Mouse (Mus musculus): ENCODE results near the gene Emx2. TPM values are rescaled to one million over a fixed set of nuclear protein-coding genes. Genes with fewer than 3 reads are reported as not detected.

Gene Emx2
- polyA plus RNA-seq, 1 experiment from 2014 or later, result 20.3 TPM

DNA sequence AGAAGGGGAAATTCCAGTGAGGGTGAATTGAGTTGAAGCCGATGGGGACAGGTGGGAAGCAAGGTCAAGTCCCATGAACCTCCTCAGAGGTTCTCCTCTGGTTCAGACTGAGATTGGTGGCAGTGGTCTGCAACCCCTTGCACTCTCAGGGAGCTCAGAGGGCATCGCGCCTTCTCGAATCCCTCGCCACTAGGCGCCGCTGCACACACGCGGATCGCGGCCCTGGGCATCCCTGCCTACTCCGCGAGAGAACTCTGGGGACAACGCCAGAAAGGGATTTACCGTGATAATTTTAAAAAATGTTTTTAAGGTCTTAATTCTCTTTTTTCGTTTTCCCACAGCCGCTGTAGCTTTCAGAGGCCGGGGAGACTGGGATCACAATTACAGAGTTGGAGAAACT lies 4.0 kb upstream of the Emx2 start:
- H3K27me3 ChIP-seq, result peaks cover 96% of the 10 kb centered on the region
- H3K36me3 ChIP-seq, result no peaks in the 10 kb centered on the region
- H3K27ac ChIP-seq, result no peak overlapping the region
- H3K9me3 ChIP-seq, result no peaks in the 10 kb centered on the region
- H3K4me1 ChIP-seq (replicated peaks), result peaks cover 33% of the 10 kb centered on the region
- under 1% methylated on average over 18 of the region's 18 CpGs for WGBS
- H3K9ac ChIP-seq (replicated peaks), result no peak overlapping the region
- peak overlapping the region; percentile 57 for H3K4me2 ChIP-seq (replicated peaks)
- peak; percentile 74 for ATAC-seq
- H3K4me3 ChIP-seq (replicated peaks), result no peak overlapping the region; the same call in 1 of the 2 replicates

DNA sequence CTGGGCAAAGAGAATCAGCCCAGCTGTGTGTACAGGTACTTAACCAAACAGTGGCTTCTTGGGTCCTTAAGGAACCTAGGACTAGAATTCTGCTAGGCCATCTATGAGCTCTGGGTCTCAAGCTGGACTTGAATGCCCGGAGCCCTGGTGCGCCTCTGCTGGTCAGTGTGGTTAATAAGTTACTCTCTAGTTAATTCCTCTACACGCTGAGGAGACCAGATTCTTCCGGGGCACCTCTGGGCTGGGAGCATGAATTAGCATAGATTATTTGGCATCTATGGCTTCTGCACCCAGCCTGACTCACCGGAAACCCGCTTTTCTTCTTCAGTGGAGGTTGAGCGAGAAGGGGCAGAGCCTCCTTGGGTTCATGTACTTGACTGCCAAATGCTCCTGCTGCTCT lies 2.5 kb upstream of the Emx2 start:
- H3K4me2 ChIP-seq (replicated peaks), result peak overlapping the region; percentile 57
- peak overlapping the region; percentile 54 for H3K4me3 ChIP-seq (replicated peaks)

DNA sequence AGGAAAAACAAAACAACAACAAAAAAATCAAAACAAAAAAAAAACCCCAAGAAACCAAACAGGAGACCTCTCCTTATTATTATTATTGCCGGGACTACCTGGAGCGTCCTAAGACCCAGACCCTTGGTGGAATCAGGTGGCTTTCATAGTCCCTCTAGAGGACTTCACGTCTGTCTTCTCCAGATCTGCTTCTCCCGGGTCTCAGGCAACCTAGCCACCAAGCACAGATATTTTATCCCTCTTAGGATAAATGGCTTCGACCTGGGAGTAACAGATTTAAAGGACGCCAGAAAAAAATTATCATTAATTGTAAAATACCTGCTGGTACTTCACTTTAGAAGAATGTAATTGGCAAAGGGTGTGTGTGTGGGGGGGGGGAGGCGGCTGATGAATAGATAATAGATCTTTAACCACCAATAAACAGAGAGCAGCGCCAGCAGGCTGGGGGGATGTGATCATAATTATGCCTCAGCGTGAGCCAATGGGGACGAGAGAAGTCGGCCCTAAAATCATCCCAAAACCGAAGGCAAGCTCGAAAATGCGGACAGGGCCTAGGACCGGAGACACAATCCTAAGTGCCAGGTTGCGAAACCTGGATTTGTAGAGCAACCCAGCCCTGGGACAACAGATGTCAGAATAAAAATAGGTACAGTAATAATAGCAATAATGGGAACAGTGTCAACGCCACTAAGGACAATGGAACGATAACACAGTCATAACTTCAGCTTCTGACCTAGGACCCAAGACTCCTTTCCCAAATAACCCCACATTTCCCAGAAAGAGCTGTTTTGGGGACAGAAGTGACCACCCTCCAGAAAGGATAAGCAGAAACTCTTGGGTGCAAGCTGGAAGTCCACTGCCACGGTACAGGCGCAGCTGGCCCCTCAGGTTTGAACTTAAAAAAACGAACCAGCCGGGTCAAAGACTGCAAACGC lies 894 bp upstream of the Emx2 start:
- Histone ChIP-seq H3K27me3 (peaks cover 89% of the 10 kb centered on the region), H3K9me3 (no peaks in the 10 kb centered on the region), H3K27ac (peak overlapping the region; percentile 92), H3K4me1 (replicated peaks) (peaks cover 27% of the 10 kb centered on the region), H3K4me3 (replicated peaks) (peak overlapping the region; percentile 54), H3K4me2 (replicated peaks) (peak overlapping the region; percentile 57), H3K9ac (replicated peaks) (peak overlapping the region; percentile 79), H3K36me3 (no peaks in the 10 kb centered on the region)
- WGBS, result 2% methylated on average over 23 of the region's 23 CpGs
- ATAC-seq, result no peak

More for the DNA sequence above, 2.5 kb upstream of the Emx2 start:
- H3K27me3 ChIP-seq, result peaks cover 94% of the 10 kb centered on the region
- H3K9me3 ChIP-seq, result no peaks in the 10 kb centered on the region
- H3K4me1 ChIP-seq (replicated peaks), result peaks cover 38% of the 10 kb centered on the region
- no peak for ATAC-seq
- H3K36me3 ChIP-seq, result no peaks in the 10 kb centered on the region
- H3K9ac ChIP-seq (replicated peaks), result peak overlapping the region; percentile 28; the same call in 1 of the 2 replicates
- no peak overlapping the region for H3K27ac ChIP-seq
- WGBS, result 10% methylated on average over 7 of the region's 7 CpGs

DNA sequence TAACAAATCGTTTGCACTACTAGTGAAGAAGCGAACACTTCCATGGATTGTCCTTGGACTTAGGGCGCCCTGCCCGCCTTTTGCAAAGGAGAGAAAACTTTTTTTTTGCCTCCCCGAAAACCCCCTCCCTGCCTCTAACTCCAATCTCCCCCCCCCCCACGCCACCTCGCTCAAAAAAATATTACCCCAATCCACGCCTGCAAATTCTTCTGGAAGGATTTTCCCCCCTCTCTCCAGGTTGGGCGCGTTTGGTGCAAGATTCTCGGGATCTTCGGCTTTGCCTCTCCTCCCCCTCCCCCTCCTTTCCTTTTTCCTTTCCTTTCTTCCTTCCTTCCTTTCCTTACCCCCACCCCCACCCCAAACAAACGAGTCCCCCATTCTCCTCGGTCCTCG lies 567 bp downstream of the Emx2 start:
- peak overlapping the region; percentile 79 for H3K9ac ChIP-seq (replicated peaks)
- peak overlapping the region; percentile 92 for H3K27ac ChIP-seq
- ATAC-seq, result no peak
- no peaks in the 10 kb centered on the region for H3K9me3 ChIP-seq
- WGBS, result 2% methylated on average over 15 of the region's 15 CpGs
- H3K4me2 ChIP-seq (replicated peaks), result peak overlapping the region; percentile 57
- peaks cover 89% of the 10 kb centered on the region for H3K27me3 ChIP-seq
- H3K36me3 ChIP-seq, result no peaks in the 10 kb centered on the region
- H3K4me3 ChIP-seq (replicated peaks), result peak overlapping the region; percentile 54
- peaks cover 30% of the 10 kb centered on the region for H3K4me1 ChIP-seq (replicated peaks)

DNA sequence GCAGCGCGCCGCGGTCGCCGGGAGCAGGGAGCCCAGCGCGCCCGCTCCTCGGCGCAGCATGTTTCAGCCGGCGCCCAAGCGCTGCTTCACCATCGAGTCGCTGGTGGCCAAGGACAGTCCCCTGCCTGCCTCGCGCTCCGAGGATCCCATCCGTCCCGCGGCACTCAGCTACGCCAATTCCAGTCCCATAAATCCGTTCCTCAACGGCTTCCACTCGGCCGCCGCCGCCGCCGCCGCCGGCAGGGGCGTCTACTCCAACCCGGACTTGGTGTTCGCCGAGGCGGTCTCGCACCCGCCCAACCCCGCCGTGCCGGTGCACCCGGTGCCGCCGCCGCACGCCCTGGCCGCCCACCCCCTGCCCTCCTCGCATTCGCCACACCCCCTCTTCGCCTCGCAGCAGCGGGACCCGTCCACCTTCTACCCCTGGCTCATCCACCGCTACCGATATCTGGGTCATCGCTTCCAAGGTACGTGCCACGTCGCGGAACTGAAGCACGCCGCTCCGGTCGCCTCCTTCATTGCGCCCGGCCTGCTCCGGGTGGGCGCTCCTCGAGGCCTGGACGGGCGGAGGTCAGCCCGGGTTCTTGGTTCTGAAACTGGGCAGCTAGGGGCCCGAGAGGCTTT lies 1.1 kb downstream of the Emx2 start:
- peak overlapping the region; percentile 57 for H3K4me2 ChIP-seq (replicated peaks)
- peak overlapping the region; percentile 79 for H3K9ac ChIP-seq (replicated peaks)
- peaks cover 30% of the 10 kb centered on the region for H3K4me1 ChIP-seq (replicated peaks)
- ATAC-seq, result peak; percentile 31; the same call in 1 of the 2 replicates
- H3K27me3 ChIP-seq, result peaks cover 89% of the 10 kb centered on the region
- no peaks in the 10 kb centered on the region for H3K36me3 ChIP-seq
- H3K9me3 ChIP-seq, result no peaks in the 10 kb centered on the region
- under 1% methylated on average over 70 of the region's 75 CpGs for WGBS
- peak overlapping the region; percentile 92 for H3K27ac ChIP-seq
- H3K4me3 ChIP-seq (replicated peaks), result peak overlapping the region; percentile 54

DNA sequence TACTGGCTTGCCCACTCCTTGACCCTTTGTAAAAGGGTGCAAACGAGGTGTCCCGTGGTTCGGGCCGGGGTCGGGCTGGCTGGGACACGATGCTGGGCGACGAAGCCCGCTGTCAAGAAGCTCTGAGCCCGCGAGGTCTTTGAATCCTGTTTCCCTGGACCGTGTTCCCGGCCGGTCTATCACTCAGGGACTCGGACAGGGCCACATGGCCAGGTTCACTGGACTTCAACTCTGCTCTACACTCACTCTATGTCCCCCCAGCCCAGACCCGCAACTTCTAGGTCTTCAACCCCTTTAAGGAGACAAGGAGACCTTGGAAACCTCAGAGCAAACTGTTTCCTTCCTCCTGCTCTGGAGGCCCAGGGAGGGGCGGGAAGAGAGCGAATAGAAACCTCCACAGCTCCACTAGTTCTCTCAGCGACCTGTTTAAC lies 1.7 kb downstream of the Emx2 start:
- no peaks in the 10 kb centered on the region for H3K36me3 ChIP-seq
- peak overlapping the region; percentile 79 for H3K9ac ChIP-seq (replicated peaks)
- 1% methylated on average over 19 of the region's 19 CpGs for WGBS
- peak overlapping the region; percentile 92 for H3K27ac ChIP-seq
- peaks cover 30% of the 10 kb centered on the region for H3K4me1 ChIP-seq (replicated peaks)
- peak overlapping the region; percentile 57 for H3K4me2 ChIP-seq (replicated peaks)
- ATAC-seq, result no peak
- peaks cover 89% of the 10 kb centered on the region for H3K27me3 ChIP-seq
- peak overlapping the region; percentile 54 for H3K4me3 ChIP-seq (replicated peaks)
- no peaks in the 10 kb centered on the region for H3K9me3 ChIP-seq

DNA sequence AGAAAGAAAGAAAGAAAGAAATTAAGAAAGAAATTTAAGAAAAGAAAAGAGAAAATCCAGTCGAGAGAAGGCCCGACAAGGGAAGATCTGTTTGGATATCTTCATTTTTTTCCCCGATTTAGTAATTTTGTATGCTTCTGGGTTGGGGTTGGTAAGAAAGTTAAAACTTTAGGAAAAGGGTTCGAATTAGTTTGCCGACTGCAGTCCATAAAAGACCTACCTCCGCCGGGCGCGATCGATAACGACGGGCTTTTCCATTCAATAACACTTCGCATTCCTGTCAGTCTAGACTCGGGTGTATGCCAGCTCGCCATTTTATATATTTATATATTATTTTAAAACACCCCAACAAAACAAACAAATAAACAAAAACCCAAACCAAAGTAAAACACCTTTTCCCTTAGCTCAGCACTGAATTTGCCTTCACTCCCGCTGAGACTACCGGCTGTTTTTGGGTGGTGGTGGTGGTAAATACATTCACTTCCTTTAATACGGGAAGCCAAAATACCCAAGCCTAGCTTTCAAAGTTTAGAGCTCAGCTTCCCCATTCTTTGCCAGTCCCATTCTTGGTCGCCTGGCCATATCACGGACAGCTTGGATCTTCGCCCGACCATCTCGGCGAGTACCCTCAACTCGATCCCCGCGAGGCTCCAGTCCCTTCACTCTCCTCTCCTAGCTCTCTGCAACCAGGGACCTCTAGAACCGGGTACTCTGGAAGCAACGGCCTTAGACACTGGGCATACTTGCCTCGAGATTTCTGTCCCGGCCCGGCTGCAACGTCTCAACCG lies 2.4 kb downstream of the Emx2 start:
- H3K27me3 ChIP-seq, result peaks cover 89% of the 10 kb centered on the region
- under 1% methylated on average over 34 of the region's 34 CpGs for WGBS
- ATAC-seq, result no peak

DNA sequence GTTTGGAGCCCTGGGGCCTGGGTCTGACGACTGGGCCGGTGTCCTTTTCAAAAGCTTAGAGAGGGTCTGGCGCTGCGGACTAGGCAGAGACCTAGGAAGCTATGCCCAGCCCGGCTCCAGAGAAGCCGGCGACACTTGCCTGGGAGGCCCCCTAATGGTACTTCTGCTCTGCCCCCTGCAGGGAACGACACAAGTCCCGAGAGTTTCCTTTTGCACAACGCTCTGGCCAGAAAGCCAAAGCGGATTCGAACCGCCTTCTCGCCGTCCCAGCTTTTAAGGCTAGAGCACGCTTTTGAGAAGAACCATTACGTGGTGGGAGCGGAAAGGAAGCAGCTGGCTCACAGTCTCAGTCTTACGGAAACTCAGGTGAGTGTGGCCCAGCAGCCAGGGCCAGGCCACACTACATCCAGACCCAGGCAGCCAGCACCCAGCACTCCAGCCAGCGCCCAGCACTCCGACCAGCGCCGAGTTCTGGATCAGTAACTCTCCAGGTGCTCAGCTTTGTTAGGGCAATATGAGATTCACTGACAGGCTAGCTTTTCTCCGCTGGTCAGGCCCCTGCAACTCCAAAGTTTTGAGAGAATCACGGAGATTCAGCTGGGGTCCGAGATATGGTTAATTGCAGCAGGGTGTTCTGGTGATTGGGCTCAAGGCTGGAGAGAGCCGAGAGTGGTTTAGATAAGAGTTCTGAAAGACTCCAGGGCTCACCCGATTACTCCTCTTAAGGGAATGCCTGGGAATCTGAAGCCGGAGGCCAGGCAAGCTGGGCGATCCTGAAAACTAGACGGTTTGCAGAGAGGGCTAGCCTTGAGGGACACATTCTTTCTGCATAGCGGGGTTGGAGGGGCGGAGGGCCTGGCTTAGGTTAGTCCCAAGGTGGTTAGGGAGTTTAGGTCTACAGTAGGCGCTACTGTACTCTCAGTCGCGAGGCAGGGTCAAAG lies 3.6 kb downstream of the Emx2 start:
- peak overlapping the region; percentile 54 for H3K4me3 ChIP-seq (replicated peaks)
- no peaks in the 10 kb centered on the region for H3K9me3 ChIP-seq
- peak overlapping the region; percentile 57 for H3K4me2 ChIP-seq (replicated peaks)
- 3% methylated on average over 36 of the region's 36 CpGs for WGBS
- peak overlapping the region; percentile 79 for H3K9ac ChIP-seq (replicated peaks)
- H3K27ac ChIP-seq, result peak overlapping the region; percentile 73
- peaks cover 44% of the 10 kb centered on the region for H3K4me1 ChIP-seq (replicated peaks)
- ATAC-seq, result no peak
- H3K27me3 ChIP-seq, result peaks cover 89% of the 10 kb centered on the region
- no peaks in the 10 kb centered on the region for H3K36me3 ChIP-seq

More for the DNA sequence above, 2.4 kb downstream of the Emx2 start:
- Histone ChIP-seq H3K27ac (peak overlapping the region; percentile 92), H3K9ac (replicated peaks) (peak overlapping the region; percentile 79), H3K4me1 (replicated peaks) (peaks cover 34% of the 10 kb centered on the region), H3K4me2 (replicated peaks) (peak overlapping the region; percentile 57), H3K9me3 (no peaks in the 10 kb centered on the region), H3K36me3 (no peaks in the 10 kb centered on the region), H3K4me3 (replicated peaks) (peak overlapping the region; percentile 54)

DNA sequence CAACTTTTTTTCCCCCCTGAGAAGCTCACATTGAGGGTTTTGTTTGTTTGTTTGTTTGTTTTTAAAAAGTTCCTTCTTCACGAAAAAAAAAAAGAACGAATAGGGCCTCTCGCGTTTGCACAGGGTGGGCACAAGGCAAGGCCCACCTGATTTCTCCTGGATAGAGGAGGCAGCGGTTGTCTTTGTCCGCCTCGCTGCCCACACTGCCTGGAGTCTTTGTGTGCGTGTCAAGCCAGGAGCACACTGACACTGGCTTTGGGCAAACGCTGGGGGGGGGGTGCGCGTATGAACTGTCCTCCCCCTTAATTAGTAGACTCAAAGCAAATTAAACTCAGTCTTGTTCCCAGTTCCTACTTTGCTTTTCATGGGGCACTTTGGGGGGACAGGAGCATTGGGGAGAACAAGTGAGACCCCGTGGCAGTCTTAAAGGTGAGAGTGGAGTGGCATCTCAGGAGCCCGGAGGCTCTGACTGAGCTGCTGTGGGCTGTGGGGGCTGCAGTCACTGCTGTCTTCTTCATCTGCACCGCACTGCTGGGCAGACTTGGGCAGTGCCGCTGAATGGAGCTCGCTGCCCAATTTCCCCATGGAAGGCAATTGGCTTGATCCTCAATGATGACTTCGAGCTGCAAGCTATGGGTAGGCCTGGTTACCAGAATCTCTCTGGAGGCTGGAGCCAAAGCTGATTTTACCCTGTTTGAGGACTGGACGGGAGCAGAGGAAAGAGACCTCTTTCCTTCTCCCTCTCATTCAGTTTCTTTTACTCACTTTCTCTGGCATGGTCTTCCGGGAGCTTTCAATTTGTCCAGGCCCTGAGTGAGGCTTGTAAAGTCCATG lies 4.5 kb downstream of the Emx2 start:
- Histone ChIP-seq H3K4me3 (replicated peaks) (peak overlapping the region; percentile 54), H3K4me1 (replicated peaks) (peaks cover 50% of the 10 kb centered on the region)

DNA sequence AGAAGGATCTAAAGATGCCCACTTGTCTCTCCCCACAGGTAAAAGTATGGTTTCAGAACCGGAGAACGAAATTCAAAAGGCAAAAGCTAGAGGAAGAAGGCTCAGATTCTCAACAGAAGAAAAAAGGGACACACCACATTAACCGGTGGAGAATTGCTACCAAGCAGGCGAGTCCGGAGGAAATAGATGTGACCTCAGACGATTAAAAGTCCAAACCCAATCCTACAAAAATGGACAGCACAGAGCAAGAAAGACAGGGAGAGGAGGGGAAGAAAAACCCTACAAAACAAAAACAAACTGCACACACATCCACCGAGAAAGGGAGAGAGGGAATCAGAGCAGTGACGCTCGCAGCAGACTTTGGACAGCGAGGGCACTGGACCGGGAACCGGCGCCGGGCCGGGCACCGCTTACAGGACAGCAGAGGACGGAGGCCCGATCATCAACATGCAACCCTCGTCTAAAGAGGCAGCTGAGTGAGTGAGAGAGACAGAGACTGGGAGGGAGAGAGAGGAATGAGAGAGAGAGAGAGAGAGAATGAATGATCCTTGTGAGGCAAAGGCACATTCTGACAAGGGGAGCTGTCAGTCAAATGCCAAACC lies 5.8 kb downstream of the Emx2 start:
- WGBS, result 5% methylated on average over 19 of the region's 19 CpGs
- H3K4me2 ChIP-seq (replicated peaks), result peak overlapping the region; percentile 57

More for the DNA sequence above, 4.5 kb downstream of the Emx2 start:
- Histone ChIP-seq H3K27ac (peak overlapping the region; percentile 73), H3K27me3 (peaks cover 89% of the 10 kb centered on the region), H3K9ac (replicated peaks) (peak overlapping the region; percentile 79), H3K36me3 (no peaks in the 10 kb centered on the region), H3K4me2 (replicated peaks) (peak overlapping the region; percentile 57), H3K9me3 (no peaks in the 10 kb centered on the region)
- ATAC-seq, result no peak
- WGBS, result 8% methylated on average over 19 of the region's 19 CpGs

More for the DNA sequence above, 5.8 kb downstream of the Emx2 start:
- Histone ChIP-seq H3K36me3 (no peaks in the 10 kb centered on the region), H3K27me3 (peaks cover 90% of the 10 kb centered on the region), H3K4me3 (replicated peaks) (peak overlapping the region; percentile 54), H3K9me3 (no peaks in the 10 kb centered on the region), H3K9ac (replicated peaks) (peak overlapping the region; percentile 79), H3K27ac (peak overlapping the region; percentile 56), H3K4me1 (replicated peaks) (peaks cover 50% of the 10 kb centered on the region)
- ATAC-seq, result no peak
